Mouse (Mus musculus) Patski (cell line): ENCODE results near the gene Eif2d. TPM values are rescaled to one million over a fixed set of nuclear protein-coding genes. Genes with fewer than 3 reads are reported as not detected.

ENCODE experiments used
- ATAC-seq: fragments of 100-300 bp; one replicate; pipeline ENCODE4 v1.8.0; 2021
- CTCF ChIA-PET: fragments of 350-600 bp; sonication (Branson Sonifier 250); formaldehyde crosslinking; loops from one replicate; lab custom pipeline; 2022; ENCODE audit warnings: inconsistent platforms; lab: Charles Lee
- POLR2A ChIA-PET: fragments of 350-600 bp; sonication (Branson Sonifier 250); formaldehyde crosslinking; loops from one replicate; lab custom pipeline; 2022; ENCODE audit warnings: antibody characterized with exemption, inconsistent platforms; lab: Charles Lee
- DNase-seq: peaks from one replicate; pipeline ENCODE4 v3.0.0-alpha.2; 2011; ENCODE audit warnings: low read depth, low spot score
- H3K27me3 ChIP-seq: fragments of 371-371 bp; one replicate; pipeline ENCODE4 v1.5.1; 2021
- CTCF ChIP-seq: fragments of 100-300 bp; IDR thresholded peaks from one replicate; pipeline ENCODE4 v1.5.1; 2021
- in situ Hi-C: fragments of 300-500 bp; cut with MboI; formaldehyde crosslinking; loops from 3 replicates; pipeline ENCODE4 v1.11.1; 2018; ENCODE audit warnings: low pct_unique_long_range_greater_than_20kb, mixed read lengths
- polyA plus RNA-seq: library from polyadenylated mRNA; unstranded; gene quantifications from one replicate; pipeline ENCODE4 v1.2.3, GENCODE M21; 2021

The Eif2d gene
- polyA plus RNA-seq, 1 experiment from 2014 or later: 53.8 TPM

GRCm38 (mm10) chr1:131121987-131122386 is 31.0 kb upstream of the Eif2d start:
- in situ Hi-C loops: no loop called here
- no peak for ATAC-seq
- ChIA-PET POLR2A (interaction anchor here (0.6 kb wide), 1 partner anchor 14 kb away, joined by 3 read pairs; no protein-coding TSS in a partner anchor), CTCF (no interaction called here)
- no peaks in the 10 kb centered on the region for H3K27me3 ChIP-seq
- no peak for TF ChIP-seq CTCF
- no peak for DNase-seq

- H3K27me3 ChIP-seq: no peaks in the 10 kb centered on the region
- POLR2A ChIA-PET: interaction anchor here (1.1 kb wide), 1 partner anchor 20 kb away, joined by 3 read pairs; no protein-coding TSS in a partner anchor
- DNase-seq (no peak), ATAC-seq (no peak)
- TF ChIP-seq CTCF: no peak
- in situ Hi-C loops: no loop called here
- CTCF ChIA-PET: no interaction called here
Observed at GRCm38 (mm10) chr1:131123522-131124265, 29.3 kb upstream of the Eif2d start.

- no peak for TF ChIP-seq CTCF
- POLR2A ChIA-PET: interaction anchor here (0.6 kb wide), 1 partner anchor 23 kb away, joined by 3 read pairs; no protein-coding TSS in a partner anchor
- CTCF ChIA-PET: interaction anchor here (0.6 to 2.7 kb wide), 5 partner anchors 8 to 35 kb away, joined by 3 to 12 read pairs (median 4); partner anchors contain the start of gene Dyrk3
- in situ Hi-C loops: loop anchor here (25.0 kb wide), 1 partner anchor 1211 kb away; no protein-coding TSS in a partner anchor
- DNase-seq (no peak), ATAC-seq (no peak)
- H3K27me3 ChIP-seq: no peaks in the 10 kb centered on the region
Observed at GRCm38 (mm10) chr1:131125987-131126744, 26.8 kb upstream of the Eif2d start.

GRCm38 (mm10) chr1:131134231-131134630 is 18.8 kb upstream of the Eif2d start:
- no peak for DNase-seq
- POLR2A ChIA-PET: interaction anchor here (0.6 kb wide), 1 partner anchor 18 kb away, joined by 5 read pairs; no protein-coding TSS in a partner anchor
- H3K27me3 ChIP-seq: no peaks in the 10 kb centered on the region
- CTCF ChIA-PET: interaction anchor here (0.8 to 5.1 kb wide), 4 partner anchors 8 to 126 kb away, joined by 3 to 29 read pairs (median 4); no protein-coding TSS in a partner anchor
- in situ Hi-C loops: loop anchor here (25.0 kb wide), 1 partner anchor 1203 kb away; no protein-coding TSS in a partner anchor
- no peak for ATAC-seq
- no peak for TF ChIP-seq CTCF

GRCm38 (mm10) chr1:131134942-131135522 is 17.9 kb upstream of the Eif2d start:
- POLR2A ChIA-PET: interaction anchor here (0.6 kb wide), 1 partner anchor 13 kb away, joined by 3 read pairs; no protein-coding TSS in a partner anchor
- in situ Hi-C loops: loop anchor here (25.0 kb wide), 1 partner anchor 1202 kb away; no protein-coding TSS in a partner anchor
- CTCF ChIA-PET: interaction anchor here (0.7 to 5.1 kb wide), 3 partner anchors 9 to 125 kb away, joined by 3 to 29 read pairs (median 3); no protein-coding TSS in a partner anchor
- DNase-seq (no peak), ATAC-seq (peak; percentile 52)
- no peak for TF ChIP-seq CTCF
- no peaks in the 10 kb centered on the region for H3K27me3 ChIP-seq

- no peak for TF ChIP-seq CTCF
- ATAC-seq (no peak), DNase-seq (no peak)
- no peaks in the 10 kb centered on the region for H3K27me3 ChIP-seq
- ChIA-PET CTCF (interaction anchor here (0.9 to 5.1 kb wide), 4 partner anchors 17 to 25 kb away, joined by 3 to 29 read pairs (median 5); no protein-coding TSS in a partner anchor), POLR2A (interaction anchor here (0.6 to 0.7 kb wide), 2 partner anchors 14 to 97 kb away, joined by 3 read pairs; no protein-coding TSS in a partner anchor)
- in situ Hi-C loops: loop anchor here (25.0 kb wide), 1 partner anchor 1201 kb away; no protein-coding TSS in a partner anchor
Observed at GRCm38 (mm10) chr1:131135960-131136629, 16.9 kb upstream of the Eif2d start.

- POLR2A ChIA-PET: no interaction called here
- ATAC-seq: no peak
- CTCF ChIA-PET: interaction anchor here (1.2 to 1.6 kb wide), 2 partner anchors 19 to 22 kb away, joined by 4 to 6 read pairs; no protein-coding TSS in a partner anchor
- no peak for DNase-seq
- in situ Hi-C loops: loop anchor here (25.0 kb wide), 1 partner anchor 1200 kb away; no protein-coding TSS in a partner anchor
- TF ChIP-seq CTCF: no peak
- H3K27me3 ChIP-seq: no peaks in the 10 kb centered on the region
Observed at GRCm38 (mm10) chr1:131137111-131137510, 15.9 kb upstream of the Eif2d start.

GRCm38 (mm10) chr1:131137717-131138118 is 15.3 kb upstream of the Eif2d start:
- ChIA-PET CTCF (interaction anchor here (1.0 to 1.6 kb wide), 3 partner anchors 18 to 122 kb away, joined by 3 to 13 read pairs (median 4); no protein-coding TSS in a partner anchor), POLR2A (interaction anchor here (1.3 kb wide), 1 partner anchor 15 kb away, joined by 3 read pairs; the partner anchor contains the start of gene Eif2d)
- H3K27me3 ChIP-seq: no peaks in the 10 kb centered on the region
- DNase-seq (no peak), ATAC-seq (peak; percentile 29)
- in situ Hi-C loops: loop anchor here (25.0 kb wide), 1 partner anchor 1200 kb away; no protein-coding TSS in a partner anchor
- no peak for TF ChIP-seq CTCF
